Mouse (Mus musculus): ENCODE measurements at regions not wholly inside any gene's neighbourhood (a gene's known extent, or its start where the extent isn't known, plus 50 kb on each side); places are given as distances from the start of the nearest gene placed in this dataset.
"Not testable (repeated sequence)": the region's sequence is repeated elsewhere in the genome, so short reads cannot be mapped to it uniquely, and the experiment has no call there.

GRCm38 (mm10) chr12:8447612-8448011 is 52.2 kb downstream of the Rhob start:
- DNase-seq, result no peak

GRCm38 (mm10) chr12:8447025-8447424 is 52.8 kb downstream of the Rhob start:
- no peak for DNase-seq

- peak; percentile 79 for DNase-seq
These were observed 54.6 kb downstream of the Rhob start for GRCm38 (mm10) chr12:8444975-8445853.

- DNase-seq, result peak; percentile 26
These were observed 55.8 kb downstream of the Rhob start for GRCm38 (mm10) chr12:8443917-8444453.

GRCm38 (mm10) chr12:8443253-8443661 is 56.6 kb downstream of the Rhob start:
- DNase-seq, result peak; percentile 66

- DNase-seq, result no peak
These were observed 58.5 kb downstream of the Rhob start for GRCm38 (mm10) chr12:8441275-8441674.

GRCm38 (mm10) chr12:8440373-8440772 is 59.4 kb downstream of the Rhob start:
- no peak for DNase-seq

GRCm38 (mm10) chr12:8439957-8440356 is 59.9 kb downstream of the Rhob start:
- no peak for DNase-seq

- no peak for DNase-seq
These were observed 60.3 kb downstream of the Rhob start for GRCm38 (mm10) chr12:8439486-8439885.

- DNase-seq, result no peak
These were observed 61.2 kb downstream of the Rhob start for GRCm38 (mm10) chr12:8438638-8439037.

GRCm38 (mm10) chr12:8436976-8437580 is 62.7 kb downstream of the Rhob start:
- DNase-seq, result no peak

GRCm38 (mm10) chr12:8436553-8436952 is 63.3 kb downstream of the Rhob start:
- DNase-seq, result no peak

- not testable (repeated sequence) for DNase-seq
These were observed 64.0 kb downstream of the Rhob start for GRCm38 (mm10) chr12:8435651-8436348.

GRCm38 (mm10) chr12:8428228-8428990 is 71.4 kb downstream of the Rhob start:
- DNase-seq, result no peak

GRCm38 (mm10) chr12:8424515-8424914 is 75.3 kb downstream of the Rhob start:
- DNase-seq, result no peak

- DNase-seq, result no peak
These were observed 77.1 kb downstream of the Rhob start for GRCm38 (mm10) chr12:8422676-8423075.

- no peak for DNase-seq
These were observed 78.6 kb downstream of the Rhob start for GRCm38 (mm10) chr12:8421271-8421567.

- DNase-seq, result no peak
These were observed 79.1 kb downstream of the Rhob start for GRCm38 (mm10) chr12:8420511-8421270.

- DNase-seq, result no peak
These were observed 80.9 kb downstream of the Rhob start for GRCm38 (mm10) chr12:8418890-8419289.

GRCm38 (mm10) chr12:8417127-8417790 is 82.5 kb downstream of the Rhob start:
- DNase-seq, result no peak

GRCm38 (mm10) chr12:8412125-8412524 is 87.7 kb downstream of the Rhob start:
- no peak for DNase-seq
